Mouse (Mus musculus) heart, embryonic 14.5 days (tissue): Measurements from ENCODE around the gene Ppm1n. TPM values are rescaled to one million over a fixed set of nuclear protein-coding genes. Genes with fewer than 3 reads are reported as not detected.

Source experiments
- ATAC-seq: fragments of 200-750 bp; cut with Nextera tagmentation; 2 replicates; pipeline ENCODE4 v1.8.0; 2017; ENCODE audit warnings: low read depth, moderate TSS enrichment; ENCODE audit not compliant: insufficient number of reproducible peaks, insufficient read depth, low FRiP score
- H3K27ac ChIP-seq, 2 experiments: fragments of 200-500 bp in 1 of 2; fragments of 300-500 bp in 1 of 2; sonication (generic) in 1 of 2; replicated peaks in 1 of 2; 2 replicates each; pipeline ENCODE4 v1.5.1; 2012 to 2014; ENCODE audit warnings: low read depth in 2 of 2, low read length in 2 of 2, control low read depth in 1 of 2, mild to moderate bottlenecking in 1 of 2, mixed read lengths in 1 of 2; ENCODE audit not compliant: control insufficient read depth in 1 of 2, insufficient read depth in 1 of 2
- H3K27me3 ChIP-seq: fragments of 300-500 bp; sonication (generic); 2 replicates; pipeline ENCODE4 v1.6.1; 2014; ENCODE audit warnings: mild to moderate bottlenecking, low read length, control low read depth; ENCODE audit not compliant: control insufficient read depth, insufficient read depth
- H3K36me3 ChIP-seq: fragments of 300-500 bp; sonication (generic); 2 replicates; pipeline ENCODE4 v1.6.1; 2014; ENCODE audit warnings: mild to moderate bottlenecking, control low read depth, low read length, mixed read lengths; ENCODE audit not compliant: control insufficient read depth, insufficient read depth
- H3K4me1 ChIP-seq, 2 experiments: fragments of 200-500 bp in 1 of 2; fragments of 300-500 bp in 1 of 2; sonication (generic) in 1 of 2; 2 replicates each; pipeline ENCODE4 v1.6.1; 2012 to 2014; ENCODE audit warnings: low read length in 2 of 2, control low read depth in 1 of 2, mixed read lengths in 1 of 2; ENCODE audit not compliant: control insufficient read depth in 2 of 2, insufficient read depth in 2 of 2
- H3K4me2 ChIP-seq: fragments of 300-500 bp; sonication (generic); 2 replicates; pipeline ENCODE4 v1.6.1; 2014; ENCODE audit warnings: mild to moderate bottlenecking, low read length
- H3K4me3 ChIP-seq, 2 experiments: fragments of 200-500 bp in 1 of 2; fragments of 300-500 bp in 1 of 2; sonication (generic) in 1 of 2; 2 replicates each; pipeline ENCODE4 v1.5.1; 2012 to 2014; ENCODE audit warnings: low read length in 2 of 2, mild to moderate bottlenecking in 2 of 2, control low read depth in 1 of 2, low read depth in 1 of 2, moderate library complexity in 1 of 2; ENCODE audit not compliant: control insufficient read depth in 1 of 2, insufficient read depth in 1 of 2
- H3K9ac ChIP-seq: fragments of 300-500 bp; sonication (generic); 2 replicates; pipeline ENCODE4 v1.6.1; 2014; ENCODE audit warnings: mild to moderate bottlenecking, low read length
- H3K9me3 ChIP-seq: fragments of 300-500 bp; sonication (generic); 2 replicates; pipeline ENCODE4 v1.6.1; 2016; ENCODE audit warnings: low read length, control low read depth; ENCODE audit not compliant: control insufficient read depth
- WGBS: fragments of 180-500 bp; shearing (Covaris S2); extraction: QIAGEN DNeasy Blood & Tissue Kit; methylation state at CpG from one replicate; pipeline ENCODE4 v1.1.7; 2014; 5-methylcytosine and 5-hydroxymethylcytosine counted together
- polyA plus RNA-seq: library from polyadenylated mRNA; unstranded; fragments of >200 nt; fragmentation: Nextera tagmentation; extraction: Ambion mirVana; gene quantifications from 2 replicates; pipeline ENCODE4 v1.2.1, GENCODE M21; 2014

Gene Ppm1n
- polyA plus RNA-seq, 1 experiment from 2014 or later, result 0.20 TPM

DNA sequence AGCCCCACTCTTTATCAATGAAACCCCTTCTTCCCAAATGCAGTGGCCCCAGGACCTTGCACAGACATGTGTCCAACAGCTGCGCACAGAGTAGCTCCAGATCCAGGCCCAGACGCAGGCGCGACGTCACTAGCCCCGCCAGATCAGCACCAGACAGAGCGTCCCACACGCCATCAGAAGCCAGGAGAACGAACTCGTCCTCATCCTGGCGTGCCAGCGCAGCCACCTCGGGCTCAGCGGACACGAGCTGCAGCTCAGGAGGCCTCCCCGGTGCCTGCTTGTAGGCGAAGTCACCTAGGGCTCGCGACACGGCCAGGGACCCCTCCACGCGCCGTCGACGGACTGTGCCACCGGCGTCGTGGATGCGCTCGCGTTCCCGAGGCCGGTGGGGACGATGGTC is 812 bp downstream of the Ppm1n start:
- no peak for ATAC-seq
- no peak overlapping the region for H3K27ac ChIP-seq

DNA sequence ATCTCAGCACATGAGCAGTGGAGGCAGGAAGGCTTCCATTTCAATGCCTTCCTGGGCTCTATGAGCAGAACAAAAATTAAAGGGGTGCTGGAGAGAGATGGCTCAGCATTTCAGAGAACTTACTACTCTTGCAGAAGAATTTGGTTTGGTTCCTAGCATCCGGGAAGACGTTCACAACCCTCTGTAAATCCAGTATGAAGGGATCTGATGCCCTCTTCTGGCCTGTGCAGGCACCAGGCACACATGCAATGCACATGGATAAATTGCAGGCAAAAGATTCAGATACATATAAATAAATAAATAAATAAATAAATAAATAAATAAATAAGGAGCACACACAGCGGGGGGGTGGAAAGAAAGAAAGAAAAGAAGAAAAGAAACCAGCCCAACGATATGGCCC is 3.6 kb downstream of the Ppm1n start:
- ATAC-seq, result no peak
- Histone ChIP-seq H3K9me3 (no peaks in the 10 kb centered on the region), H3K27me3 (peaks cover 39% of the 10 kb centered on the region), H3K4me3 (no peak overlapping the region), H3K27ac (no peak overlapping the region), H3K36me3 (no peaks in the 10 kb centered on the region), H3K9ac (no peak overlapping the region), H3K4me1 (peaks cover 2 to 5% of the 10 kb centered on the region in 2 experiments; a peak in 3 of 4 replicates), H3K4me2 (no peak overlapping the region)
- 50% methylated on average over 4 of the region's 4 CpGs for WGBS

More for the DNA sequence above, 812 bp downstream of the Ppm1n start:
- WGBS, result 3% methylated on average over 34 of the region's 34 CpGs
- Histone ChIP-seq H3K36me3 (no peaks in the 10 kb centered on the region), H3K4me3 (peak overlapping the region; percentile 5 to 29; a peak in 3 of 4 replicates), H3K9ac (no peak overlapping the region), H3K27me3 (peaks cover 51% of the 10 kb centered on the region), H3K4me2 (peak overlapping the region; percentile 63), H3K9me3 (no peaks in the 10 kb centered on the region), H3K4me1 (peaks cover 4 to 12% of the 10 kb centered on the region in 2 experiments; a peak in 3 of 4 replicates)

GRCm38 (mm10) chr7:19272173-19272764 is 7.6 kb downstream of the Ppm1n start:
- H3K27me3 ChIP-seq, result no peaks in the 10 kb centered on the region
- ATAC-seq, result peak; percentile 56
- no peaks in the 10 kb centered on the region for H3K9me3 ChIP-seq
- H3K27ac ChIP-seq, result peak overlapping the region; percentile 95 to 96
- H3K4me3 ChIP-seq, result peak overlapping the region; percentile 90 to 99
- peak overlapping the region; percentile 92 for H3K9ac ChIP-seq
- WGBS, result 2% methylated on average over 35 of the region's 36 CpGs
- H3K4me2 ChIP-seq, result peak overlapping the region; percentile 91
- peaks cover 11% of the 10 kb centered on the region for H3K36me3 ChIP-seq
- H3K4me1 ChIP-seq, result peaks cover 10 to 20% of the 10 kb centered on the region in 2 experiments

DNA sequence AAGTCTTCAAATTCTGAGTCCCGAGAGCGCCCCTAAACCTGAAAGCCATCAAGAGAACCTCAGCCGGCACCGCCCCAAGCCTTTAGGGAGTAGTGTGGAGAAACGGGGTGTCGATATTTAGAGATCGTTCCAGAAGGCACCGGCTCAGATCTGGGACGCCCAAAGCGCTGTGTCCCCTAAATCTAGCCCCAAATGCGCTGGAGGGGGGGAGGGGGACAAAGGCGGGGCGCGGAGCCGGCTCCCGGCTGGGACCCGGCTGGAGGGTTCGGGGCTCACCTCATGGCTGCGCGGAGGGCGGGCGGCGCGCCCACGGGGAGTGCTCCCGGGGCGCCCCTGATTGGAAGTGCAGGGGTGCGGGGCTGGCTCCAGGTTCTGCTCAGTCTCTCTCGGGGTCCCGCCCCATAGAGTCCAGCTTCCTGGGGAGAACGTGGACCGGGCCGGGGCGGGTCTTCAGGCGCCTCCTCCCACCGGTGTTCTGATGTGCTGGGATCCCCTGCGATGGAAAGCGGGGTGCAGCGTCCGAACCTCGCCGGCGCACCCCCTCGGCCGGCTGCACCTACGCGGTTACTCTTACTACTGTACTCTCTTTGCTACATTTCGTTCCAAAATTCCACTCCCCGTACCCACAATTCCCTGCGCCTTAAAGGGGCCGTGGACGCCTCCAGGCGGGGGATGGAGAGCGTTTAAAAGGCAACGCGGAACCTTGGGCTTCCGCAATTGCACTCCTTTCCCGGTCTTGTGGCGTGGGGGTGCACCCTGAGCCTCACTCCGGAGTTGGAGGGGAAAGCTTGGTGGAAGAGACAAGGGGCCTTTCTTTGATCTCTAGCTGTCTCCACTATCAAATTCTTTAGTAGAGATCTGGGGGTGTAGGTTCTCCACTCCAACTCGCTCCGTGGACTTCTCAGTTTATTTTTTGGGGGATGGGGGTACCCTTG is 8.4 kb downstream of the Ppm1n start, which contains the start of gene Vasp:
TSS of gene Vasp (minus strand) at position 580 of the 935 bp plus-strand sequence.
- Histone ChIP-seq H3K9me3 (no peaks in the 10 kb centered on the region), H3K27me3 (no peaks in the 10 kb centered on the region), H3K36me3 (peaks cover 14% of the 10 kb centered on the region), H3K27ac (peak within 1 kb of the TSS; percentile 95 to 96), H3K4me3 (peak within 1 kb of the TSS; percentile 90 to 99), H3K4me2 (peak within 1 kb of the TSS; percentile 91), H3K4me1 (peaks cover 14 to 28% of the 10 kb centered on the region in 2 experiments), H3K9ac (peak within 1 kb of the TSS; percentile 92)
- under 1% methylated on average over 61 of the region's 62 CpGs for WGBS
- ATAC-seq, result peak; percentile 60

- no peak for ATAC-seq
- H3K4me1 ChIP-seq, result peaks cover 22 to 36% of the 10 kb centered on the region in 2 experiments
- peak overlapping the region; percentile 91 for H3K4me2 ChIP-seq
- H3K4me3 ChIP-seq, result peak overlapping the region; percentile 90 to 99
- no peaks in the 10 kb centered on the region for H3K9me3 ChIP-seq
- peak overlapping the region; percentile 92 for H3K9ac ChIP-seq
- WGBS, result under 1% methylated on average over 18 of the region's 21 CpGs
- H3K36me3 ChIP-seq, result peaks cover 17% of the 10 kb centered on the region
- H3K27me3 ChIP-seq, result no peaks in the 10 kb centered on the region
- peak overlapping the region; percentile 95 to 96 for H3K27ac ChIP-seq
Observed at GRCm38 (mm10) chr7:19270509-19271237, 9.2 kb downstream of the Ppm1n start.

DNA sequence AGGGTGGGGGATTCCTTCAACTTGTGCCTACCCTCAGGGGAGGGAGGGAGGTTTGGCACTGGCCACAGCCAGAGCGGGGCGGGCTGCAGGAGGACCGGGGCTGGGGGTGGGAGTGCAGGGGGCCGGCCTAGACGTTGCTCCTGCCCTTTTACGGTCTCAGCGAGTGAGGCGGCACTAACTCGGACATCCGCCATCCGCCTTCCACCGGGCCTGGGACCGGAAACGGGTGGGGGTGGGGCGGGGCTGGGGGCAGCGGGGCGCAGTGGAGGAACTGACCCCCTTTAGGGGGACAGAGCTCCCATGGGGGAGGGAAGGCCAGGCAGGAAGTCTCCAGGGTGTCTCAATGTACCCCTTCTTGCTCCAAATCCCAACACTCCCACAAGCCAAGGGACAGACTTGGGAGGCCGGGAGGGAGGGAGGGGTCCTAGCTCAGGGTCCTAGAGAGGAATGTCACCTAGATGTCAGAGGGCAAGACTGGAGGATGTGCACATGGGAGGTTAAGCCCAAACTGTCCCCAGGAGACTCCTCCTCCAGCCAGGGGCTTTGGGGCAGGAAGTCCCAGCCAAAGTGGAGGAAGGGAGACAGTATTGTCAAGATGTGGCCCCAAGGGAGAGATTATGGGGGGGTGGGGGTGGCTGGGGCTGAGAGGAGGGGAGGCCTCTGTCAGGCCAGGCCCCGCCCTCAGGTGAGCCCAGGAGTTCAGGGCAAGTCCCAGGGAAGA is 10.0 kb downstream of the Ppm1n start:
- Histone ChIP-seq H3K36me3 (peaks cover 18% of the 10 kb centered on the region), H3K4me1 (peaks cover 28 to 43% of the 10 kb centered on the region in 2 experiments), H3K9ac (peak overlapping the region; percentile 92), H3K27ac (peak overlapping the region; percentile 95 to 96), H3K4me3 (peak overlapping the region; percentile 90 to 99), H3K27me3 (no peaks in the 10 kb centered on the region), H3K9me3 (no peaks in the 10 kb centered on the region), H3K4me2 (peak overlapping the region; percentile 91)
- ATAC-seq, result peak; percentile 67
- WGBS, result 0% methylated on average over 19 of the region's 19 CpGs
